Mouse (Mus musculus) stomach, postnatal 0 days (tissue): ENCODE data around the gene Rgs4. TPM values are rescaled to one million over a fixed set of nuclear protein-coding genes. Genes with fewer than 3 reads are reported as not detected.

Experiments
- ATAC-seq: fragments of 200-750 bp; cut with Nextera tagmentation; 2 replicates; pipeline ENCODE4 v1.8.0; 2017; ENCODE audit not compliant: low FRiP score, low TSS enrichment
- DNase-seq: peaks from one replicate; pipeline ENCODE4 v3.0.0-alpha.2; 2016; ENCODE audit warnings: low spot score
- H3K27ac ChIP-seq: fragments of 300-500 bp; sonication (generic); replicated peaks from 2 replicates; pipeline ENCODE4 v1.5.1; 2014; ENCODE audit warnings: mild to moderate bottlenecking, control low read depth
- H3K27me3 ChIP-seq: fragments of 300-500 bp; sonication (generic); 2 replicates; pipeline ENCODE4 v1.6.1; 2014; ENCODE audit warnings: low read length; ENCODE audit not compliant: control insufficient read depth, insufficient read depth
- H3K36me3 ChIP-seq: fragments of 300-500 bp; sonication (generic); 2 replicates; pipeline ENCODE4 v1.6.1; 2014; ENCODE audit warnings: low read length, mixed read lengths; ENCODE audit not compliant: control insufficient read depth, insufficient read depth
- H3K4me1 ChIP-seq: fragments of 300-500 bp; sonication (generic); replicated peaks from 2 replicates; pipeline ENCODE4 v1.6.1; 2014; ENCODE audit warnings: antibody characterized with exemption; ENCODE audit not compliant: control insufficient read depth, insufficient read depth
- H3K4me2 ChIP-seq: fragments of 300-500 bp; sonication (generic); replicated peaks from 2 replicates; pipeline ENCODE4 v1.6.1; 2014; ENCODE audit warnings: low read depth, mild to moderate bottlenecking, control low read depth, moderate library complexity
- H3K4me3 ChIP-seq: fragments of 300-500 bp; sonication (generic); 2 replicates; pipeline ENCODE4 v1.5.1; 2014; ENCODE audit warnings: low read depth, low read length, control low read depth
- H3K9ac ChIP-seq: fragments of 300-500 bp; sonication (generic); 2 replicates; pipeline ENCODE4 v1.6.1; 2014; ENCODE audit warnings: mild to moderate bottlenecking, low read length, control low read depth, mixed read lengths
- H3K9me3 ChIP-seq: fragments of 300-500 bp; sonication (generic); 2 replicates; pipeline ENCODE4 v1.6.1; 2016; ENCODE audit warnings: low read length; ENCODE audit not compliant: control insufficient read depth
- CTCF ChIP-seq: IDR thresholded peaks from 2 replicates; pipeline ENCODE4 v1.5.1; 2016; ENCODE audit warnings: antibody characterized with exemption, low read depth, mild to moderate bottlenecking, moderate library complexity
- EP300 ChIP-seq: optimal IDR thresholded peaks from 2 replicates; pipeline ENCODE3; 2016; ENCODE audit warnings: antibody characterized with exemption
- WGBS: fragments of 180-500 bp; shearing (Covaris S2); extraction: QIAGEN DNeasy Blood & Tissue Kit; methylation state at CpG from one replicate; pipeline ENCODE4 v1.1.7; 2014; 5-methylcytosine and 5-hydroxymethylcytosine counted together
- polyA plus RNA-seq: library from polyadenylated mRNA; unstranded; fragments of >200 nt; fragmentation: Nextera tagmentation; extraction: Ambion mirVana; gene quantifications from 2 replicates; pipeline ENCODE4 v1.2.1, GENCODE M21; 2015

The Rgs4 gene
- polyA plus RNA-seq: 8.4 TPM in 2 replicates

DNA sequence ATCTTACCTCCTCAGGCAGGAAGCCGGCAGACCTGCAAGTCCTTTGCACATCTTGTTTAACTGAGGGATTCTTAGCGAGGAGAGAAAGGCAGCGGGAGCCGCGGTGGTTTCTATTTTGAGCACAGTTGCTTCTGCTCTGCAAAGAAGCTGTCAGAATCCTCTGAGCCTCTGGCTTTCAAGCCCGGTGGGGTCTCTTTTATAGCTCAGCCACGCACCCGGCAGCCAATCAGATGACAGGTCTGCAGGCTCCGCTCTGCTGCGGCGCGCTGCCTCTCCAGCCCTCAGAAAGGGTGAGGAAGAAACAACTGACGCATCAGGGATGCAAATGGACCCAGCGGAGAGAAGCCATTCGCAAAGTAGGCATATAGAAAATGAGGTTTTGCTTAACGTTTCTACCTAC is at the start of gene Rgs4:
Rgs4 (minus strand) TSS at position 170 of the 400 bp plus-strand sequence.
- Histone ChIP-seq H3K36me3 (no peaks in the 10 kb centered on the region), H3K4me2 (peak within 1 kb of the TSS; percentile 38), H3K4me3 (peak within 1 kb of the TSS; percentile 27), H3K27me3 (no peaks in the 10 kb centered on the region), H3K27ac (no peak within 1 kb of the TSS), H3K9me3 (no peaks in the 10 kb centered on the region), H3K4me1 (no peaks in the 10 kb centered on the region), H3K9ac (no peak within 1 kb of the TSS)
- WGBS: 2% methylated on average over 16 of the region's 16 CpGs
- no peak for TF ChIP-seq EP300
- no peak for TF ChIP-seq CTCF
- peak; percentile 27 for DNase-seq
- ATAC-seq: no peak; the same call in 1 of the 2 replicates

DNA sequence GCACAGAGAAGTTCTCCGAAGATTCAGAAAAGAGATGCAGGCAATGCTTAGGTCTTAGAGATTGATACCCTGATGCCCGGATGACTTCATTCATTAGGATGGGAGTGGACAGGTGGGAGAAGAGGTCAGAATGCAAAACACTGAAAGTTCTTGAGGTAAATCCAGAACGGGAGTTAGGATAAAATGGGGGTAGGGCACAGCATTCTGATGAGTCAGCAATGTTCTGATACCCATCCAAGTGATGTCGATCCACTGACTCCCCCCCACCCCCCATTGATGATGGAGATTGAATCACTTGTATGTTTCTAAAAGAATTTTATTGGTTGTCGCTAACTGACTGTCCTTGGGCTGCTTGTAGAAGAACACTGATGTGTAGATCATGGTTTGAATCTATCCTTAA is 45.0 kb upstream of the Rgs4 start:
- ATAC-seq: no peak
- DNase-seq: no peak

DNA sequence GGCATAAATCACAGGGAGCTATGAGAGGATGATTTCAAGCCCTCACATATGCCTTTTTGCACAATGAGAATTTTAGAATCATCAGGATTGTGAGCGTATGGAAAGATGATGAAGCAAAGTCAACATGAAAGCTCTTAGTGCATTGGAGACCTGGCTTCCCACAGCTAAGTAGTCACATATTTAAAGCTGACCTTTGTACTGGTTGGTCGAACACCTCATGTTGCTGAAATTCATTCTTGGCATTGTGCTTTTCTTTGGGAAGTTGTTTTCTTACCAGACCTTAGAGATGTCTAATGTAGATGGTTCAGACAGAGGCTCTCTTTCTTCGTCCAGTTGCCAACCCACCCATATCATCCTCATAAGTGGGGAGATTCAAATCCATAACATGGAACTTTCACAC is 38.5 kb upstream of the Rgs4 start:
- DNase-seq (no peak), ATAC-seq (no peak)
- Histone ChIP-seq H3K9ac (no peak overlapping the region), H3K4me2 (no peak overlapping the region), H3K4me1 (no peaks in the 10 kb centered on the region), H3K9me3 (no peaks in the 10 kb centered on the region), H3K36me3 (no peaks in the 10 kb centered on the region), H3K27ac (no peak overlapping the region), H3K27me3 (no peaks in the 10 kb centered on the region), H3K4me3 (no peak overlapping the region)
- no peak for TF ChIP-seq CTCF
- TF ChIP-seq EP300: no peak
- 94% methylated on average over 3 of the region's 3 CpGs for WGBS

More for the DNA sequence above, 45.0 kb upstream of the Rgs4 start:
- no peak overlapping the region for H3K4me2 ChIP-seq
- 92% methylated on average over 5 of the region's 5 CpGs for WGBS
- TF ChIP-seq EP300 (no peak), CTCF (no peak)
- H3K4me3 ChIP-seq: no peak overlapping the region
- H3K36me3 ChIP-seq: no peaks in the 10 kb centered on the region
- no peaks in the 10 kb centered on the region for H3K4me1 ChIP-seq
- no peaks in the 10 kb centered on the region for H3K9me3 ChIP-seq
- no peaks in the 10 kb centered on the region for H3K27me3 ChIP-seq
- no peak overlapping the region for H3K27ac ChIP-seq
- no peak overlapping the region for H3K9ac ChIP-seq

- Histone ChIP-seq H3K27me3 (no peaks in the 10 kb centered on the region), H3K27ac (no peak overlapping the region), H3K4me3 (no peak overlapping the region), H3K36me3 (no peaks in the 10 kb centered on the region), H3K4me1 (no peaks in the 10 kb centered on the region), H3K9ac (no peak overlapping the region), H3K9me3 (no peaks in the 10 kb centered on the region), H3K4me2 (no peak overlapping the region)
- no peak for ATAC-seq
- 72% methylated on average over 7 of the region's 7 CpGs for WGBS
- TF ChIP-seq CTCF (no peak), EP300 (no peak)
- DNase-seq: no peak
These were observed 29.1 kb upstream of the Rgs4 start for GRCm38 (mm10) chr1:169776566-169776965.

GRCm38 (mm10) chr1:169764619-169764955 is 17.1 kb upstream of the Rgs4 start:
- Histone ChIP-seq H3K4me1 (no peaks in the 10 kb centered on the region), H3K9me3 (no peaks in the 10 kb centered on the region), H3K27me3 (no peaks in the 10 kb centered on the region), H3K36me3 (no peaks in the 10 kb centered on the region), H3K27ac (no peak overlapping the region), H3K4me3 (no peak overlapping the region), H3K4me2 (no peak overlapping the region), H3K9ac (no peak overlapping the region)
- TF ChIP-seq CTCF (no peak), EP300 (no peak)
- WGBS: 71% methylated on average over 2 of the region's 2 CpGs
- DNase-seq (no peak), ATAC-seq (no peak)

DNA sequence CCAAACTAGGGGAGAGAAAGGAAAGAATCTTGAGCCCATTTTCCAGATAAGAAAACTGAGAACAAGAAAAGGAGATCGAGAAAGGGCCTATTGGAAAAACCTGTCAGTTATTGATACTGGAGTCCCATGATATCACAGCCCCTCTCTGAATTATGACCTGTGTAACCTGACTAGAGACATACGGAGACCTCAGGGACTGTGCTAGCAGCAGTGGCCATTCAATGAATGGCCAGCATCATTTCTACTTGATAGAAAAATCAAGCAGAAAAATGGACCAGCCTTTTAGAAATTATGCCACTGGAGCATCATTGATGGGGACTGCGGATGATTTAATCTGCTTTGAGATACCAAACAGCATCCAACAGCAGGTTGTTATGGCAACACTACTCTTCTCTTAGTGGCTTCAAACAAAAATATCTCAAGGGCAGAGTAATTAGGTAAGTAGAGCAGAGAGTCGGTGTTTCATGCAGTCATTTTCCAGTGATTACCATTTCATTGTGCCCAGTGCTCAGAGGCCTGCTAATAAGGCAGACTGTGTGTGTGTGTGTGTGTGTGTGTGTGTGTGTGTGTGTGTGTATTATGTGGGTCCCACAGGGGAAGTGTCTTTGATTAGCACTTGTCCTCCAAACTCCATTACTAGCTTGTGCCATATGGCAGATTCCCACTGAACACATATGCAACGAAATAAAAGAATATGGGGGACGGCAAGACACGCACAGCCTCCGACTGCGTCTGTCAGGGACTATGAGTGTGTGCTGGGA is 16.6 kb upstream of the Rgs4 start:
- TF ChIP-seq EP300: no peak
- no peak for TF ChIP-seq CTCF

More for the DNA sequence above, 16.6 kb upstream of the Rgs4 start:
- Histone ChIP-seq H3K4me3 (no peak overlapping the region), H3K27ac (no peak overlapping the region), H3K4me2 (no peak overlapping the region), H3K9ac (no peak overlapping the region), H3K4me1 (no peaks in the 10 kb centered on the region), H3K27me3 (no peaks in the 10 kb centered on the region), H3K9me3 (no peaks in the 10 kb centered on the region), H3K36me3 (no peaks in the 10 kb centered on the region)
- DNase-seq (no peak), ATAC-seq (no peak)
- WGBS: 87% methylated on average over 9 of the region's 9 CpGs
